Mouse (Mus musculus): ENCODE data around the gene 9930021J03Rik. TPM values are rescaled to one million over a fixed set of nuclear protein-coding genes. Genes with fewer than 3 reads are reported as not detected.

9930021J03Rik gene
- polyA plus RNA-seq, 1 experiment: 0.06 TPM

- H3K27me3 ChIP-seq (ENCODE audit: control insufficient read depth): no peaks in the 10 kb centered on the region
- H3K4me3 ChIP-seq (replicated peaks): peak overlapping the region; percentile 38
- TF ChIP-seq GATA1 (IDR thresholded peaks at IDR 0.05; ENCODE audit: low read length) (no peak), TAL1 (IDR thresholded peaks at IDR 0.05; ENCODE audit: low read length) (no peak)
- 0 out of 2 replicates have a peak, but pooled peaks cover 2% of the 10 kb centered on the region for H3K4me1 ChIP-seq (ENCODE audit: control insufficient read depth)
- no peaks in the 10 kb centered on the region for H3K9me3 ChIP-seq (ENCODE audit: control insufficient read depth, low read length)
- no peaks in the 10 kb centered on the region for H3K36me3 ChIP-seq (ENCODE audit: control insufficient read depth)
Observed at GRCm38 (mm10) chr19:29708461-29708860, 97.3 kb downstream of the 9930021J03Rik start.

- H3K4me3 ChIP-seq (replicated peaks): peak overlapping the region; percentile 38
- TF ChIP-seq TAL1 (IDR thresholded peaks at IDR 0.05; ENCODE audit: low read length) (no peak), GATA1 (IDR thresholded peaks at IDR 0.05; ENCODE audit: low read length) (no peak)
- 0 out of 2 replicates have a peak, but pooled peaks cover 2% of the 10 kb centered on the region for H3K4me1 ChIP-seq (ENCODE audit: control insufficient read depth)
- no peaks in the 10 kb centered on the region for H3K27me3 ChIP-seq (ENCODE audit: control insufficient read depth)
- H3K36me3 ChIP-seq (ENCODE audit: control insufficient read depth): no peaks in the 10 kb centered on the region
- H3K9me3 ChIP-seq (ENCODE audit: control insufficient read depth, low read length): no peaks in the 10 kb centered on the region
Observed at GRCm38 (mm10) chr19:29708003-29708402, 97.8 kb downstream of the 9930021J03Rik start.

GRCm38 (mm10) chr19:29707314-29707898 is 98.4 kb downstream of the 9930021J03Rik start:
- Histone ChIP-seq H3K27me3 (ENCODE audit: control insufficient read depth) (no peaks in the 10 kb centered on the region), H3K36me3 (ENCODE audit: control insufficient read depth) (no peaks in the 10 kb centered on the region), H3K4me1 (ENCODE audit: control insufficient read depth) (0 out of 2 replicates have a peak, but pooled peaks cover 2% of the 10 kb centered on the region), H3K9me3 (ENCODE audit: control insufficient read depth, low read length) (no peaks in the 10 kb centered on the region), H3K4me3 (replicated peaks) (no peak overlapping the region)
- TF ChIP-seq GATA1 (IDR thresholded peaks at IDR 0.05; ENCODE audit: low read length) (no peak), TAL1 (IDR thresholded peaks at IDR 0.05; ENCODE audit: low read length) (no peak)

- TF ChIP-seq TAL1 (IDR thresholded peaks at IDR 0.05; ENCODE audit: low read length): no peak
- no peak for TF ChIP-seq GATA1 (IDR thresholded peaks at IDR 0.05; ENCODE audit: low read length)
Observed at GRCm38 (mm10) chr19:29704436-29704835, 101.4 kb downstream of the 9930021J03Rik start.

GRCm38 (mm10) chr19:29701707-29702106 is 104.1 kb downstream of the 9930021J03Rik start:
- H3K36me3 ChIP-seq (ENCODE audit: control insufficient read depth): no peaks in the 10 kb centered on the region
- no peaks in the 10 kb centered on the region for H3K4me1 ChIP-seq (ENCODE audit: control insufficient read depth)
- no peaks in the 10 kb centered on the region for H3K9me3 ChIP-seq (ENCODE audit: control insufficient read depth, low read length)
- TF ChIP-seq TAL1 (IDR thresholded peaks at IDR 0.05; ENCODE audit: low read length): no peak
- no peak for TF ChIP-seq GATA1 (IDR thresholded peaks at IDR 0.05; ENCODE audit: low read length)
- H3K27me3 ChIP-seq (ENCODE audit: control insufficient read depth): no peaks in the 10 kb centered on the region
- no peak overlapping the region for H3K4me3 ChIP-seq (replicated peaks)

More at GRCm38 (mm10) chr19:29704436-29704835, 101.4 kb downstream of the 9930021J03Rik start:
- H3K27me3 ChIP-seq (ENCODE audit: control insufficient read depth): no peaks in the 10 kb centered on the region
- H3K4me1 ChIP-seq (ENCODE audit: control insufficient read depth): 0 out of 2 replicates have a peak, but pooled peaks cover 2% of the 10 kb centered on the region
- H3K36me3 ChIP-seq (ENCODE audit: control insufficient read depth): no peaks in the 10 kb centered on the region
- no peaks in the 10 kb centered on the region for H3K9me3 ChIP-seq (ENCODE audit: control insufficient read depth, low read length)
- no peak overlapping the region for H3K4me3 ChIP-seq (replicated peaks)

- H3K36me3 ChIP-seq (ENCODE audit: control insufficient read depth): no peaks in the 10 kb centered on the region
- H3K4me3 ChIP-seq (replicated peaks): no peak within 1 kb of the TSS
- no peaks in the 10 kb centered on the region for H3K9me3 ChIP-seq (ENCODE audit: control insufficient read depth, low read length)
- TF ChIP-seq TAL1 (IDR thresholded peaks at IDR 0.05; ENCODE audit: low read length) (no peak), GATA1 (IDR thresholded peaks at IDR 0.05; ENCODE audit: low read length) (no peak)
- no peaks in the 10 kb centered on the region for H3K27me3 ChIP-seq (ENCODE audit: control insufficient read depth)
- no peaks in the 10 kb centered on the region for H3K4me1 ChIP-seq (ENCODE audit: control insufficient read depth)
Observed at GRCm38 (mm10) chr19:29697245-29697874, 108.4 kb downstream of the 9930021J03Rik start, which contains the start of gene Mlana. Gene Mlana, plus strand, starts transcription at chr19:29697824.

- Histone ChIP-seq H3K36me3 (ENCODE audit: control insufficient read depth) (no peaks in the 10 kb centered on the region), H3K9me3 (ENCODE audit: control insufficient read depth, low read length) (no peaks in the 10 kb centered on the region), H3K4me1 (ENCODE audit: control insufficient read depth) (no peaks in the 10 kb centered on the region), H3K4me3 (replicated peaks) (no peak overlapping the region), H3K27me3 (ENCODE audit: control insufficient read depth) (no peaks in the 10 kb centered on the region)
- TF ChIP-seq GATA1 (IDR thresholded peaks at IDR 0.05; ENCODE audit: low read length) (no peak), TAL1 (IDR thresholded peaks at IDR 0.05; ENCODE audit: low read length) (no peak)
Observed at GRCm38 (mm10) chr19:29696840-29697239, 108.9 kb downstream of the 9930021J03Rik start.

GRCm38 (mm10) chr19:29696309-29696708 is 109.5 kb downstream of the 9930021J03Rik start:
- Histone ChIP-seq H3K9me3 (ENCODE audit: control insufficient read depth, low read length) (no peaks in the 10 kb centered on the region), H3K36me3 (ENCODE audit: control insufficient read depth) (no peaks in the 10 kb centered on the region), H3K4me1 (ENCODE audit: control insufficient read depth) (no peaks in the 10 kb centered on the region), H3K27me3 (ENCODE audit: control insufficient read depth) (no peaks in the 10 kb centered on the region), H3K4me3 (replicated peaks) (no peak overlapping the region)
- TF ChIP-seq GATA1 (IDR thresholded peaks at IDR 0.05; ENCODE audit: low read length) (no peak), TAL1 (IDR thresholded peaks at IDR 0.05; ENCODE audit: low read length) (no peak)

- TF ChIP-seq GATA1 (IDR thresholded peaks at IDR 0.05; ENCODE audit: low read length) (no peak), TAL1 (IDR thresholded peaks at IDR 0.05; ENCODE audit: low read length) (no peak)
Observed at GRCm38 (mm10) chr19:29695071-29695470, 110.7 kb downstream of the 9930021J03Rik start.

More at GRCm38 (mm10) chr19:29695071-29695470, 110.7 kb downstream of the 9930021J03Rik start:
- Histone ChIP-seq H3K36me3 (ENCODE audit: control insufficient read depth) (no peaks in the 10 kb centered on the region), H3K4me1 (ENCODE audit: control insufficient read depth) (no peaks in the 10 kb centered on the region), H3K9me3 (ENCODE audit: control insufficient read depth, low read length) (no peaks in the 10 kb centered on the region), H3K27me3 (ENCODE audit: control insufficient read depth) (no peaks in the 10 kb centered on the region), H3K4me3 (replicated peaks) (no peak overlapping the region)
